Mouse (Mus musculus) limb, embryonic 15.5 days (tissue): ENCODE results near the gene Asb15. TPM values are rescaled to one million over a fixed set of nuclear protein-coding genes. Genes with fewer than 3 reads are reported as not detected.

Experiments
- ATAC-seq: fragments of 200-750 bp; cut with Nextera tagmentation; 2 replicates; pipeline ENCODE4 v1.8.0; 2017; ENCODE audit warnings: low read depth, moderate TSS enrichment; ENCODE audit not compliant: insufficient number of reproducible peaks, low FRiP score, low TSS enrichment
- H3K27ac ChIP-seq: fragments of 300-500 bp; sonication (generic); 2 replicates; pipeline ENCODE4 v1.5.1; 2015; ENCODE audit warnings: moderate library complexity, mild to moderate bottlenecking, inconsistent platforms
- H3K27me3 ChIP-seq: fragments of 300-500 bp; sonication (generic); 2 replicates; pipeline ENCODE4 v1.6.1; 2015; ENCODE audit warnings: inconsistent platforms
- H3K36me3 ChIP-seq: fragments of 300-500 bp; sonication (generic); 2 replicates; pipeline ENCODE4 v1.6.1; 2015; ENCODE audit warnings: inconsistent platforms
- H3K4me1 ChIP-seq: fragments of 300-500 bp; sonication (generic); 2 replicates; pipeline ENCODE4 v1.6.1; 2015; ENCODE audit warnings: inconsistent platforms
- H3K4me2 ChIP-seq: fragments of 300-500 bp; sonication (generic); 2 replicates; pipeline ENCODE4 v1.6.1; 2015; ENCODE audit warnings: mild to moderate bottlenecking, inconsistent platforms
- H3K4me3 ChIP-seq: fragments of 300-500 bp; sonication (generic); 2 replicates; pipeline ENCODE4 v1.5.1; 2015; ENCODE audit warnings: mild to moderate bottlenecking, inconsistent platforms
- H3K9ac ChIP-seq: fragments of 300-500 bp; sonication (generic); 2 replicates; pipeline ENCODE4 v1.6.1; 2015; ENCODE audit warnings: inconsistent platforms
- H3K9me3 ChIP-seq: fragments of 300-500 bp; sonication (generic); 2 replicates; pipeline ENCODE4 v1.6.1; 2016; ENCODE audit warnings: inconsistent platforms
- WGBS: fragments of 180-500 bp; shearing (Covaris S2); methylation state at CpG from one replicate; pipeline ENCODE4 v1.1.7; 2015; 5-methylcytosine and 5-hydroxymethylcytosine counted together
- polyA plus RNA-seq: library from polyadenylated mRNA; unstranded; fragments of >200 nt; fragmentation: Nextera tagmentation; extraction: Ambion mirVana; gene quantifications from 2 replicates; pipeline ENCODE4 v1.2.1, GENCODE M21; 2015

Asb15 gene
- polyA plus RNA-seq, 1 experiment from 2014 or later = not detected

DNA sequence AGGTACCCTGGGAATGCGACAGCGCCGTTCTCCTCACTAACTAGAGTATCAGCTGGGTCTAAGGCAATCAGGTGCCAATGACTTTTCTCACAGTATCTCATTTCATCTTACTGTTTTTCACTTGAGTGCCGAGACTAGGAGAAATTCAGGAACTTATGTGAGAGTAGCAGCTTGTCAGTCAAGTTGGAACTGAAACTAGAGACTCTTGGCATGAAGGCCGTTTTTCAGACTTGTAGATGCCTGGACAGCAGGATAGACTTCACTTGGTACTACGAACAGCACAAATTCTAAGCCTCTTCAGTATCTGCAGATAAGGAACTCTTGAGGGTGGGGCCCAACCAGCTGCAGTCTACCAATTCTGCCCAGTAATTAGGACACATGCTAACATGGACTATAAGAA, 72.2 kb downstream of the Asb15 start:
- Histone ChIP-seq H3K4me2 (no peak overlapping the region), H3K9ac (no peak overlapping the region), H3K27me3 (no peaks in the 10 kb centered on the region), H3K4me1 (no peaks in the 10 kb centered on the region), H3K36me3 (no peaks in the 10 kb centered on the region), H3K4me3 (no peak overlapping the region), H3K27ac (no peak overlapping the region), H3K9me3 (no peaks in the 10 kb centered on the region)
- no peak for ATAC-seq
- 82% methylated on average over 6 of the region's 6 CpGs for WGBS

DNA sequence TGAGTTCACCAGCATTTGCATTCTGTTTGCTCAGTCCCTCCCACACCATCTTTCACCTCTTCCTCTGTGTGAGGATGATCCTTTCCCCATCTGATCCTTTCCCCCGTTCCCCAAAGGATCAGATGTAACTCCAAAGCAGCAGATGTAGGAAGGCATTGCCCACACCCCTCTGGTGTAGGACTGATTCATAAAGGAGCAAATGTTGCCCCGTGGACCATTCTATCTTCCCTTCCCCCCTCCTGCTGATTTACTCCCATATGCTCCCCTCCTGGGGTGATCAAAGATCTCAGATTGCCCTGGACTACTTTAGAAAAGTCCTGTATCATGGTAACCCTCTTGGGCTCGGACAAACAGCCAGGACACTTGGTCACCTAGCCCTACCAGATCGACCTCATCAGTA, 72.8 kb downstream of the Asb15 start:
- H3K27ac ChIP-seq = no peak overlapping the region
- no peak overlapping the region for H3K4me3 ChIP-seq
- ATAC-seq = no peak
- H3K27me3 ChIP-seq = no peaks in the 10 kb centered on the region
- no peaks in the 10 kb centered on the region for H3K9me3 ChIP-seq
- H3K9ac ChIP-seq = no peak overlapping the region
- no peaks in the 10 kb centered on the region for H3K36me3 ChIP-seq
- no peak overlapping the region for H3K4me2 ChIP-seq
- 64% methylated on average over 4 of the region's 4 CpGs for WGBS
- no peaks in the 10 kb centered on the region for H3K4me1 ChIP-seq

DNA sequence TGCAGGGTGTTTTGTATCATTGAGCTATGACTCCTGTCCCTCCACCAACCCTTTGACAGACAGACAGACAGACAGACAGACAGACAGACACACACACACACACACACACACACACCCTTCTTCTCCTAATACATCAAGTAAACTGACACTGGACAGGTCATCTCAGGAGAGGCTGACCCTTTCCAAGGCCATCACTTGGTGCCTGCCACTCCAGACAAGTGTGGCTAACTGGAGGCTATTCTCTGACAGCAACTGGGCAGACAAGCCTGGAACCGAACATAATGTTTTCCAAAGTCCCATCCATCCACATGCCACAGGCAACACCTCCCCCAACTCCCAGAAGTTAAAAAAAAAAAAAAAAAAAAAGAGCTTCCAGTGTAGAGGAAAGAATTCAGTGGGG, 73.7 kb downstream of the Asb15 start:
- Histone ChIP-seq H3K9ac (no peak overlapping the region), H3K4me2 (no peak overlapping the region), H3K4me1 (no peaks in the 10 kb centered on the region), H3K27me3 (no peaks in the 10 kb centered on the region), H3K9me3 (no peaks in the 10 kb centered on the region), H3K4me3 (no peak overlapping the region), H3K36me3 (no peaks in the 10 kb centered on the region), H3K27ac (no peak overlapping the region)
- ATAC-seq = no peak
- WGBS = 37% methylated on average over 1 of the region's 1 CpGs

DNA sequence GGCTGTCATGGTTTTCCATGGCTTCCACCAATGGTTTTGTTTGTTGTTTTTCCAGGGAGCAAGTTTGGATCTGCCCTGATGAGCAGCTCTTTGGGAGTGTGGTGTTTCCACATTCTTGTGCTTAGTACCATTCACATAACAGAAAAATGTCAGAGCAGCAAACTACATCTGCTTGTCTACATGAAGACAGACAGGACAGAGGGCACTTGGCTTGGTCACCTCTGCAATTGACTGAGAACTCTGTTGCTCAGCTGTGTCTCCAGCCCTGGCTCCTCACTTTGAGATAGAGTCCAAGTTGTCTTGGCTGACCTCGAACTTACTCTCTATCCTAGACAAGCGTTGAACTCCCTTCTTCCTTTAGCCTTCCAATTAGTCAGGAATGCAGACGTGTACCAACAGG, 74.4 kb downstream of the Asb15 start:
- H3K4me3 ChIP-seq = no peak overlapping the region
- no peaks in the 10 kb centered on the region for H3K9me3 ChIP-seq
- no peak for ATAC-seq
- H3K27me3 ChIP-seq = no peaks in the 10 kb centered on the region
- 64% methylated on average over 3 of the region's 3 CpGs for whole genome bisulfite sequencing
- H3K4me2 ChIP-seq = no peak overlapping the region
- no peak overlapping the region for H3K27ac ChIP-seq
- no peaks in the 10 kb centered on the region for H3K36me3 ChIP-seq
- H3K9ac ChIP-seq = no peak overlapping the region
- H3K4me1 ChIP-seq = no peaks in the 10 kb centered on the region

DNA sequence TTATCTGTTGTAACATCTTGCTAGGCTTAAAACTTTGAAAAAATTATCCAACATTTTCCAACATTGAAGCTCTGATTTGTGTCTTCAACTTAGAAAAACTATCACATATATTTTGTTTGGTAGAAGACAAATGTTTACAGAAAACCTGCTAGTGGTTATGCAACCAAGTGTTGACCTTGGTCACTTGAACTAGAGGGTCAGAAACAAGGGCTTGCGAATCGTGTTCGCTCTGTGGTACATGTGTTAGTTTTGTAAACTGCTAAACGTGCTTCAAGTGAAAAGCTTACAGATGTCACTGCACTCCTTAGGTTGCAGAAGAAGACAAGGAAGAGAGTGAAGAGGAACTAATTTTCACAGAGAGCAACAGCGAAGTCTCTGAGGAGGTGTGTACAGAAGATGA, 75.0 kb downstream of the Asb15 start:
- Histone ChIP-seq H3K27me3 (no peaks in the 10 kb centered on the region), H3K4me3 (no peak overlapping the region), H3K9ac (no peak overlapping the region), H3K4me2 (no peak overlapping the region), H3K9me3 (no peaks in the 10 kb centered on the region), H3K4me1 (no peaks in the 10 kb centered on the region), H3K27ac (no peak overlapping the region), H3K36me3 (no peaks in the 10 kb centered on the region)
- 90% methylated on average over 5 of the region's 5 CpGs for WGBS
- no peak for ATAC-seq

DNA sequence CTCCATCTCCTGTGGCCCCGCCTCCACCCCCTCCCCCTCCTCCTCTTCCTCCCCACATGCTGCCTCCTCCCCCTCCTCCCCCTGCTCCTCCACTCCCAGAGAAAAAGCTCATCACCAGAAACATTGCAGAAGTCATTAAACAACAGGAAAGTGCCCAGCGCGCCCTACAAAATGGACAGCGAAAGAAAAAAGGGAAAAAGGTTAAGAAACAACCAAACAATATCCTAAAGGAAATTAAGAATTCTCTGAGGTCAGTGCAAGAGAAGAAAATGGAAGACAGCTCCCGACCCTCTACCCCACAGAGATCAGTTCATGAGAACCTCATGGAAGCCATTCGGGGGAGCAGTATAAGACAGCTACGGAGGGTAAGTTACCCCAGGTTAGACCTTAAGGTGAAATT, 76.3 kb downstream of the Asb15 start:
- Histone ChIP-seq H3K4me2 (no peak overlapping the region), H3K4me1 (no peaks in the 10 kb centered on the region), H3K27ac (no peak overlapping the region), H3K36me3 (no peaks in the 10 kb centered on the region), H3K4me3 (no peak overlapping the region), H3K9me3 (no peaks in the 10 kb centered on the region), H3K9ac (no peak overlapping the region), H3K27me3 (no peaks in the 10 kb centered on the region)
- WGBS = 91% methylated on average over 7 of the region's 7 CpGs
- ATAC-seq = no peak

DNA sequence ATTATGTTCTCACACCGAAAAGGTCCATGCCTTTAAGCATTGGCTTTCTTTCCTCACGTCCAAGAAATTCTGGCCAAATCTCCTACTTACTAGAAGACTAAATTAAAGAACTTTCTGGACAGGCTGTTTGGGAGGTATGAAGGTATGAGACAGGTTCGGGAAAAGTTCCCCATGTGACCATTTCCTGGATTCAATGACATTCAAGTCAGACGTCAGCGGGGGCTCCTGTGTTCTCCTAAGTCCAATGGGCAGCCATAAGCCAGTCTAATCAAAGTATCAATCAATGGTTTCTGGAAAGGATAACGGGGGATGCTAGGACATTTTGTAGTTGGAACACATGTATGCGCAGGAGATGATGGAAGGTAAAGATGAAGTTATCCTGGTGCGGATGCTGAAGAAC, 77.7 kb downstream of the Asb15 start:
- no peak overlapping the region for H3K9ac ChIP-seq
- WGBS = 88% methylated on average over 8 of the region's 8 CpGs
- no peak for ATAC-seq

DNA sequence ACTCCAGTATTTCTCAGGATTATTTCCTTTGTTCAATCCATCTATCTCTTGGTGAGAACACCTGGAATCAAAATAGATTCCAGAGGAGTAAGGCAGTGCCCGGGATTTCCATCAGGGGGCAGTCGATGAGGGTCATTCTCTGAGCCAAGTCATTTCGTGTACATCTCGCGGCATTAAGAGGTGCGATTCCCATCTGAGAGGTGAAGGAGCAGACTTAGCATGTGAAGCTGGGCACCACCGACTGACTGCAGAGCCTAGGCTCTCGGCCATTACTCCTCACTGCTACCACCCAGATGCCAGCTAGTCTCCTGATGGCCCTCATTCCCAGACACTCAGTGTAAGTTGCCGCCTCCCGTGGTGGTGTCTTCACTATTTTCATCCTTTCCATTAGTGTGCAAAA, 78.6 kb downstream of the Asb15 start:
- WGBS = 77% methylated on average over 10 of the region's 10 CpGs

More for the DNA sequence above, 77.7 kb downstream of the Asb15 start:
- Histone ChIP-seq H3K27ac (no peak overlapping the region), H3K4me3 (no peak overlapping the region), H3K4me1 (no peaks in the 10 kb centered on the region), H3K9me3 (no peaks in the 10 kb centered on the region), H3K4me2 (no peak overlapping the region), H3K27me3 (no peaks in the 10 kb centered on the region), H3K36me3 (no peaks in the 10 kb centered on the region)

DNA sequence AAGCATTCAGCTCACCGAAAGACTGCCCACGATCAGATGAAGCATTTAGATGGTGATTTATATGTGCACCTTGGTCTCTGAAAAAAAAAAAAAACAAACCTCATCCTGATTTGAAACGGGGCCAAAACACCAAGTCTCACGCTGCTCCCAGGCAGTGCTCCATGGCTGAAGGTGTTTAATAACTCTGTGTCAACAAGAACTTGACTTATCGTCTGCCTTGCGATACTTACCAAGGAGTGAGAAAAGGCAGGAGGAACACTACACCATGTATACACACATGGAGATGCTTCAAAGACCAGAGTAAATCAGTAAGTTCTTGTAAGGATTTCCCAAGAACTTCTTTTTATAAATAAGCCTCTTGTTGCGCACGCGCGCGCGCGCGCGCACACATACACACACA, 79.6 kb downstream of the Asb15 start:
- Histone ChIP-seq H3K27ac (no peak overlapping the region), H3K4me3 (no peak overlapping the region), H3K4me1 (no peaks in the 10 kb centered on the region), H3K27me3 (no peaks in the 10 kb centered on the region), H3K4me2 (no peak overlapping the region), H3K9me3 (no peaks in the 10 kb centered on the region), H3K36me3 (0 out of 2 replicates have a peak, but pooled peaks cover under 1% of the 10 kb centered on the region), H3K9ac (no peak overlapping the region)
- 82% methylated on average over 15 of the region's 15 CpGs for WGBS
- ATAC-seq = no peak

More for the DNA sequence above, 78.6 kb downstream of the Asb15 start:
- no peaks in the 10 kb centered on the region for H3K27me3 ChIP-seq
- no peaks in the 10 kb centered on the region for H3K36me3 ChIP-seq
- H3K4me1 ChIP-seq = no peaks in the 10 kb centered on the region
- H3K4me2 ChIP-seq = no peak overlapping the region
- no peak overlapping the region for H3K9ac ChIP-seq
- ATAC-seq = no peak
- no peak overlapping the region for H3K4me3 ChIP-seq
- no peaks in the 10 kb centered on the region for H3K9me3 ChIP-seq
- no peak overlapping the region for H3K27ac ChIP-seq

DNA sequence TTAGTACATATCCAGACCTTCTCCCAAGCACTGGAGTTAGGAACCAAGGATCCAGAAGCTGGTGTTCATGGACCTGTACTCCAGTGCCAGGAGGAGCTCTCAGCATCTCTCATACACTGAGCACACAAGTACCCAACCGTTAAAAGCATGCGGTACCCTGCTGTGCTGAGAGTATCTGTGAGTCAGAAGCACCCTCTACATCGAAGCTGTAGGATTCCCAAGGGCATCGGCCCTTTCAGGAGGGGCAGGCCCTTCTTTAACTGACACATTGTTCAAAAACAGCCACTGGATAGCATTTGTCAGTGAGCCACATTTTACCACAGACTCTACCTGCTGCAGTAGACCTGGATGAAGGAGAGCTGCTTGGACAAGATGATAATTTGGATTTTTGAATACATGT, 80.2 kb downstream of the Asb15 start:
- 0 out of 2 replicates have a peak, but pooled peaks cover 3% of the 10 kb centered on the region for H3K36me3 ChIP-seq
- WGBS = 82% methylated on average over 4 of the region's 4 CpGs
- H3K4me1 ChIP-seq = no peaks in the 10 kb centered on the region
- no peak overlapping the region for H3K4me2 ChIP-seq
- H3K27me3 ChIP-seq = no peaks in the 10 kb centered on the region
- H3K9ac ChIP-seq = no peak overlapping the region
- no peak overlapping the region for H3K4me3 ChIP-seq
- no peak for ATAC-seq
- H3K9me3 ChIP-seq = no peaks in the 10 kb centered on the region
- H3K27ac ChIP-seq = no peak overlapping the region

DNA sequence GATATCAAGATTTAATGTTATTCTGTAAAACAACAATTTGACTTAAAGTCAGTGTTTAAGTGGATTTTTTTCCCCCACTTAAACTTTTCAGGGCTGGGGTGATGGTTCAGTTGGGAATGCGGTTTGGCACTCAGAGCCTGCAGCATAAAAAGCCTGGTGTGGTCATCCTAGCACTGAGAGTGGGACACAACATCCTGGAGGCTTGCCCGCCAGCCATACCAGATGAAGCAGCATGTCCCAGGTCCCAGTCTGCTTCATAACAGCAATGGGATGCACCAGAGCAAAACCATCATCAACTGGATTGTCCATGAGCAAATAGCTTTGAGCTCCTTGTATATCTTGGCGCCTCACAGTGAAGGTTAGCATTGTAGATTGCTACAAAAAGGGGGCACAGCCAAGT, 80.7 kb downstream of the Asb15 start:
- no peak overlapping the region for H3K4me3 ChIP-seq
- no peak overlapping the region for H3K27ac ChIP-seq
- no peak overlapping the region for H3K4me2 ChIP-seq
- ATAC-seq = no peak
- no peaks in the 10 kb centered on the region for H3K9me3 ChIP-seq
- WGBS = 85% methylated on average over 3 of the region's 3 CpGs
- no peaks in the 10 kb centered on the region for H3K4me1 ChIP-seq
- no peaks in the 10 kb centered on the region for H3K27me3 ChIP-seq
- peaks cover 7% of the 10 kb centered on the region; the same call in 1 of the 2 replicates for H3K36me3 ChIP-seq
- no peak overlapping the region for H3K9ac ChIP-seq

DNA sequence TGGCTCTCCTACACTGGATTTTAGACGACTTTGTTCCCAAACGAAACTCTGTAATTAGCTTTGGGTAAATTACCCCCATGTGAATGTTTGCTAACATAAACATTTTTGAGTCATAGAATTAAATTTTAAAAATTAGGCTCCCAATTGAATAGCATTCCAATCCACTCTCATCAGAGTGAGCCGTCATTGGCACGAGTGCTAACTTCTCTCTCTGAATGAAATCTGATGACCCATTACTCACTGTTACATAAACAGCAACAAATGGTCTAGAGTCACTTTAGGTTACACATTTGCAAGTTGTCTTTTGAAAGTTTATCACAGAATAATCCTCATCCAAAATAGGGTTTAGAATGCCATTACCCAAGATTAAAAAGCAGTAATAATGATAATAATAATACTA, 81.6 kb downstream of the Asb15 start:
- Histone ChIP-seq H3K27me3 (no peaks in the 10 kb centered on the region), H3K27ac (no peak overlapping the region), H3K9me3 (no peaks in the 10 kb centered on the region), H3K4me3 (no peak overlapping the region), H3K36me3 (peaks cover 8% of the 10 kb centered on the region; the same call in 1 of the 2 replicates), H3K4me2 (no peak overlapping the region), H3K4me1 (no peaks in the 10 kb centered on the region), H3K9ac (no peak overlapping the region)
- no peak for ATAC-seq
- WGBS = 58% methylated on average over 4 of the region's 4 CpGs

DNA sequence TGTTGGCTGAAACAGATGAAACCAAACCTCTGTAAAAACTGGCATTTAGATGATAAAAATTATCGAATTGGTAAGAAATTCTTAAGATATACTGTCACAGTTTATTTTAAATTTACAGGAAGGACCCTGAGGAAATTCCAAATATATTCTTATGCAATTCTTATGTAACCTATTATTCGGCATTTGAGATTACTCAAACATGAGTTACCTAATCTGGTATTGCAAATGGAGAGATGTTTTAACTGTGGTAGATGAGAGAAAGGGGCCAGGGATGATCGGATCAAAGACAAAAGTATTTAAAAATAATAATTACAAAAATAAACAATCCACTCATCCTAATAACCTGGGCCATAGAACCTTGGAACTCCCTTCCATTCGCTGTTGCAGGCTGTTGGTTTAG, 82.4 kb downstream of the Asb15 start:
- H3K27ac ChIP-seq = no peak overlapping the region
- no peaks in the 10 kb centered on the region for H3K9me3 ChIP-seq
- no peak overlapping the region for H3K9ac ChIP-seq
- no peak for ATAC-seq
- H3K36me3 ChIP-seq = peaks cover 17% of the 10 kb centered on the region
- 88% methylated on average over 4 of the region's 4 CpGs for WGBS
- H3K4me1 ChIP-seq = no peaks in the 10 kb centered on the region
- no peak overlapping the region for H3K4me2 ChIP-seq
- H3K27me3 ChIP-seq = no peaks in the 10 kb centered on the region
- H3K4me3 ChIP-seq = no peak overlapping the region
